Mouse (Mus musculus): ENCODE data around the gene Bloc1s2. TPM values are rescaled to one million over a fixed set of nuclear protein-coding genes. Genes with fewer than 3 reads are reported as not detected.

The Bloc1s2 gene
- polyA plus RNA-seq, 1 experiment from 2014 or later, result 78.4 TPM

- ATAC-seq, result no peak
- H3K4me3 ChIP-seq (ENCODE audit: low read depth, low read length), result no peak overlapping the region
- no peak for TF ChIP-seq CTCF (IDR thresholded peaks at IDR 0.05; ENCODE audit: low read depth)
- no peak overlapping the region for H3K27ac ChIP-seq (ENCODE audit: low read depth, low read length)
- no peak overlapping the region for H3K4me2 ChIP-seq (replicated peaks; ENCODE audit: low read depth)
- H3K4me1 ChIP-seq (replicated peaks; ENCODE audit: control insufficient read depth, insufficient read depth, low read length), result no peaks in the 10 kb centered on the region
- WGBS, result 87% methylated on average over 1 of the region's 1 CpGs
- H3K36me3 ChIP-seq (ENCODE audit: control insufficient read depth, insufficient read depth), result no peaks in the 10 kb centered on the region
- H3K9me3 ChIP-seq (ENCODE audit: control insufficient read depth), result no peaks in the 10 kb centered on the region
- H3K9ac ChIP-seq (ENCODE audit: low read depth, low read length), result no peak overlapping the region
- H3K27me3 ChIP-seq (replicated peaks; ENCODE audit: control insufficient read depth, insufficient read depth, low read length), result no peaks in the 10 kb centered on the region
Observed at GRCm38 (mm10) chr19:44180502-44180901, 34.3 kb upstream of the Bloc1s2 start.

DNA sequence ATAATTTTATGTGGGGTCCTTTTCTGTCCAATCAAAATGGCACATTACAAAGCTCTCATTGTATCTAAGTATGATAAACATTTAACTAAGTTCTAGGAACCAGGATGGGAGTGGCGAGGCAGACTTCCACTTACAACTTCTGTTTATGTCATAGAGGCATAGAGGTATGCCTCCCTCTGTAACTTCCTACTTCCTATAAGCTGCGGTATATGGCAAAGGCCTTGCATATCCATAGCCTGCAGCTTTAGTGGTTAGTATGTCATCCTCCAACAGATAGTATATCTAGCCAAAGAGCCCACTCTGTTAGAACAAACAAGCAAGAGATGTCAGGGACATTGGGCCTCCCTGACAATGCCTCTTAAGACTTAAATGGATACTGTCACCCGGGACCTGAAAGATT lies 30.5 kb upstream of the Bloc1s2 start:
- H3K4me3 ChIP-seq (ENCODE audit: low read depth, low read length), result no peak overlapping the region
- H3K27ac ChIP-seq (ENCODE audit: low read depth, low read length), result no peak overlapping the region
- WGBS, result 81% methylated on average over 3 of the region's 3 CpGs
- no peak for TF ChIP-seq CTCF (IDR thresholded peaks at IDR 0.05; ENCODE audit: low read depth)
- H3K9me3 ChIP-seq (ENCODE audit: control insufficient read depth), result no peaks in the 10 kb centered on the region
- no peak overlapping the region for H3K9ac ChIP-seq (ENCODE audit: low read depth, low read length)
- H3K27me3 ChIP-seq (replicated peaks; ENCODE audit: control insufficient read depth, insufficient read depth, low read length), result no peaks in the 10 kb centered on the region
- ATAC-seq, result no peak
- no peak overlapping the region for H3K4me2 ChIP-seq (replicated peaks; ENCODE audit: low read depth)
- H3K4me1 ChIP-seq (replicated peaks; ENCODE audit: control insufficient read depth, insufficient read depth, low read length), result no peaks in the 10 kb centered on the region
- H3K36me3 ChIP-seq (ENCODE audit: control insufficient read depth, insufficient read depth), result no peaks in the 10 kb centered on the region

GRCm38 (mm10) chr19:44174835-44175234 lies 28.6 kb upstream of the Bloc1s2 start:
- Histone ChIP-seq H3K9ac (ENCODE audit: low read depth, low read length) (no peak overlapping the region), H3K27ac (ENCODE audit: low read depth, low read length) (no peak overlapping the region), H3K36me3 (ENCODE audit: control insufficient read depth, insufficient read depth) (no peaks in the 10 kb centered on the region), H3K4me3 (ENCODE audit: low read depth, low read length) (no peak overlapping the region), H3K9me3 (ENCODE audit: control insufficient read depth) (no peaks in the 10 kb centered on the region), H3K4me1 (replicated peaks; ENCODE audit: control insufficient read depth, insufficient read depth, low read length) (no peaks in the 10 kb centered on the region), H3K4me2 (replicated peaks; ENCODE audit: low read depth) (no peak overlapping the region), H3K27me3 (replicated peaks; ENCODE audit: control insufficient read depth, insufficient read depth, low read length) (no peaks in the 10 kb centered on the region)
- ATAC-seq, result no peak
- WGBS, result 68% methylated on average over 8 of the region's 8 CpGs
- no peak for TF ChIP-seq CTCF (IDR thresholded peaks at IDR 0.05; ENCODE audit: low read depth)

GRCm38 (mm10) chr19:44161515-44161914 lies 15.3 kb upstream of the Bloc1s2 start:
- Histone ChIP-seq H3K9ac (ENCODE audit: low read depth, low read length) (no peak overlapping the region), H3K9me3 (ENCODE audit: control insufficient read depth) (no peaks in the 10 kb centered on the region), H3K27ac (ENCODE audit: low read depth, low read length) (no peak overlapping the region), H3K27me3 (replicated peaks; ENCODE audit: control insufficient read depth, insufficient read depth, low read length) (no peaks in the 10 kb centered on the region), H3K4me3 (ENCODE audit: low read depth, low read length) (no peak overlapping the region), H3K36me3 (ENCODE audit: control insufficient read depth, insufficient read depth) (no peaks in the 10 kb centered on the region), H3K4me1 (replicated peaks; ENCODE audit: control insufficient read depth, insufficient read depth, low read length) (no peaks in the 10 kb centered on the region), H3K4me2 (replicated peaks; ENCODE audit: low read depth) (no peak overlapping the region)
- 11% methylated on average over 3 of the region's 3 CpGs for WGBS
- peak; percentile 80 for TF ChIP-seq CTCF (IDR thresholded peaks at IDR 0.05; ENCODE audit: low read depth)
- ATAC-seq, result no peak

DNA sequence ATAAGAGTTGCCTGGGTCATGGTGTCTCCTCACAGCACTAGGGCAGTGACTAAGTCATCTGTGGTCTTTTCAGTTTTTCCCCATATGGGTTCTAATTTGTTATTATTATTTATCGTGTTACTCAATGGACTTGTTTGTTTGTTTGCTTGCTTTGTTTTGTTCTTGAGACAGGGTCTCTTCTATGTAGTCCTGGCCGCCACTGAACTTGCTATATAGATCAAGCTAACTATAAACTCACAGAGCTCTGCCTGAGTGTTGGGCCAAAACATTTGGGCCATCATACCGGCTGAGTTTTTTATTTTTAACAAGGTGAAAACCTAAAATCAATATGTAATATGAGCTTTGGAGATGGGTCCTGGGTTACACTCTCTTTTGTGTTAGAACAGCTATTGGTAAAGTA lies 13.1 kb upstream of the Bloc1s2 start:
- Histone ChIP-seq H3K4me1 (replicated peaks; ENCODE audit: control insufficient read depth, insufficient read depth, low read length) (no peaks in the 10 kb centered on the region), H3K27ac (ENCODE audit: low read depth, low read length) (no peak overlapping the region), H3K9ac (ENCODE audit: low read depth, low read length) (no peak overlapping the region), H3K36me3 (ENCODE audit: control insufficient read depth, insufficient read depth) (no peaks in the 10 kb centered on the region), H3K9me3 (ENCODE audit: control insufficient read depth) (no peaks in the 10 kb centered on the region), H3K27me3 (replicated peaks; ENCODE audit: control insufficient read depth, insufficient read depth, low read length) (no peaks in the 10 kb centered on the region), H3K4me2 (replicated peaks; ENCODE audit: low read depth) (no peak overlapping the region), H3K4me3 (ENCODE audit: low read depth, low read length) (no peak overlapping the region)
- no peak for TF ChIP-seq CTCF (IDR thresholded peaks at IDR 0.05; ENCODE audit: low read depth)
- WGBS, result 80% methylated on average over 3 of the region's 3 CpGs
- ATAC-seq, result no peak

- Histone ChIP-seq H3K27me3 (replicated peaks; ENCODE audit: control insufficient read depth, insufficient read depth, low read length) (no peaks in the 10 kb centered on the region), H3K4me3 (ENCODE audit: low read depth, low read length) (no peak overlapping the region), H3K4me1 (replicated peaks; ENCODE audit: control insufficient read depth, insufficient read depth, low read length) (no peaks in the 10 kb centered on the region), H3K9me3 (ENCODE audit: control insufficient read depth) (no peaks in the 10 kb centered on the region), H3K27ac (ENCODE audit: low read depth, low read length) (no peak overlapping the region), H3K36me3 (ENCODE audit: control insufficient read depth, insufficient read depth) (no peaks in the 10 kb centered on the region), H3K4me2 (replicated peaks; ENCODE audit: low read depth) (no peak overlapping the region), H3K9ac (ENCODE audit: low read depth, low read length) (no peak overlapping the region)
- TF ChIP-seq CTCF (IDR thresholded peaks at IDR 0.05; ENCODE audit: low read depth), result no peak
- ATAC-seq, result no peak
- 90% methylated on average over 10 of the region's 10 CpGs for WGBS
Observed at GRCm38 (mm10) chr19:44157005-44157404, 10.8 kb upstream of the Bloc1s2 start.

DNA sequence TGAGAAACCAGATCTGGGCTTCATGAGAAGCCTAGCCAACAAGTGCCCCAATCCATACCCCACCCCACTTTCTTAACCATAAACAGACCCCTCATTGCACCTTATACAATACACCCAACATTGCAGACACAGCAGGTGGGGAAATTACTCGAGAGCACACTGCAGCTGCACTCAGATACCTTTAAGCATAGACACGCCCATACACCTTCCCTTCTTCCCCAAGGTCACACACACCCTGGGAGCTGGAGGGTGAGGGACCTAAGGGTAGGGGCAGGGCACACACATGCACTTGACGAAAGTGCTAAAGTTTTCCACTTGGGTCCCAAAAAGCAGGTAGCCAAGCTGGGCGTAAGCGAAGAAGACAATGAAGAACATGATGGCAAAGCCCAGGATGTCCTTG lies 7.5 kb upstream of the Bloc1s2 start:
- H3K4me1 ChIP-seq (replicated peaks; ENCODE audit: control insufficient read depth, insufficient read depth, low read length), result no peaks in the 10 kb centered on the region
- H3K36me3 ChIP-seq (ENCODE audit: control insufficient read depth, insufficient read depth), result no peaks in the 10 kb centered on the region
- H3K9me3 ChIP-seq (ENCODE audit: control insufficient read depth), result no peaks in the 10 kb centered on the region
- no peak for ATAC-seq
- WGBS, result 67% methylated on average over 5 of the region's 5 CpGs
- no peak overlapping the region for H3K4me2 ChIP-seq (replicated peaks; ENCODE audit: low read depth)
- no peak overlapping the region for H3K4me3 ChIP-seq (ENCODE audit: low read depth, low read length)
- no peaks in the 10 kb centered on the region for H3K27me3 ChIP-seq (replicated peaks; ENCODE audit: control insufficient read depth, insufficient read depth, low read length)
- no peak for TF ChIP-seq CTCF (IDR thresholded peaks at IDR 0.05; ENCODE audit: low read depth)
- H3K9ac ChIP-seq (ENCODE audit: low read depth, low read length), result no peak overlapping the region
- H3K27ac ChIP-seq (ENCODE audit: low read depth, low read length), result no peak overlapping the region

Measured in intestine, postnatal 0 days (tissue).